Mouse (Mus musculus) T-cell, adult 2 months (primary cell): Measurements from ENCODE around the gene Spon1.

Experiments
- DNase-seq: peaks from one replicate; pipeline ENCODE4 v3.0.0; 2022; ENCODE audit warnings: low spot score

Gene Spon1

DNA sequence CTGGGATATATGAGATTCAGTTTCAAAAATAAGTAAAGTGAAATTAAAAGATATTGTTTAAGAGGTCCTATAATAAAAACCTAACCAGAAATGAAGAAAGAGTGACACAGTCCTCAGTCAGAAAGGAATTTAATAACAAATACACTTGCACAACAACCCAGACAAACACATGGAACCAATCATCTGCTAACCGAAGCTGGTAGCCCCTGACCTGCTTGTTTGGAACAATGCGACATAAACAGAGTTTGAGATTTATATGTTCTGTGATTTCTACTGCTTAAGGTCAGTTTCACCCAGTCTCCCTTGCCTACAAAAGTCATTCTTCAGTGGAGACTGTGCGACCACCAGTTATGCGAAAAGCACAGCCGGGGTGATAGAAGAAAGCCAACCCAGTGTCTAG is 138.1 kb downstream of the Spon1 start:
- DNase-seq, result no peak

- no peak for DNase-seq
These were observed 138.6 kb downstream of the Spon1 start for GRCm38 (mm10) chr7:113904348-113904895.

DNA sequence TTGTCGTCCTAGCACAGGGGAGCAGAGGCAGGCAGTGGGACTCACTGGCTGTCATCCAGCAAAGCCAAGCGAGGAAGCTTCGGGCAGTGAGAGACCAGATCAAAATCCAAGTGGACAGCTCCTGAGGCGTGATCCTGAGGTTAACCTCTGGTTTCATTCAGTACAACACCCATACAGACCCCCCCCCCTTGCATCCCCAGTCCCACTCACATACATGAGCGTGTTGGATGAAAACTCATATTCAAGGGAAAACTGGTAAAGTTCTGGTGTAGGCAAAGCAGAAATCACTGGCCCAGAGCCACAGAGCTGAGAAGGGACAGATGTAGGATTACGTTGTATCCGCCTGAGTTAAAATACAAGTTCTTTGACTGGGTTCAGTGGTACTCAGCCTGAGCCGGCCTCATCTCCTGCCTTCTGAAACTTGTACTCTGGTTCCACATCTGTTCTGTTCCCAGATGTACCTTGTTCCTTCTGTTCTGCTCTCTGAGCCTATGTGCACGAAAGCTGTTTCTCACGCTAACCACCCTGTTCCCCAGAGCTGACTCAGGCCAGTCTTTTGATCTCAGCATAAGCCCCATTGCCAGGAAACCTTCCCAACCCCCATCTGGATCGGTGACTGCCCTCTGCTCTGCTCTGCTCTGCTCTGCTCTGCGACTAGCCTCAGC is 143.5 kb downstream of the Spon1 start:
- DNase-seq, result no peak

- no peak for DNase-seq
These were observed 145.1 kb downstream of the Spon1 start for GRCm38 (mm10) chr7:113910856-113911255.

DNA sequence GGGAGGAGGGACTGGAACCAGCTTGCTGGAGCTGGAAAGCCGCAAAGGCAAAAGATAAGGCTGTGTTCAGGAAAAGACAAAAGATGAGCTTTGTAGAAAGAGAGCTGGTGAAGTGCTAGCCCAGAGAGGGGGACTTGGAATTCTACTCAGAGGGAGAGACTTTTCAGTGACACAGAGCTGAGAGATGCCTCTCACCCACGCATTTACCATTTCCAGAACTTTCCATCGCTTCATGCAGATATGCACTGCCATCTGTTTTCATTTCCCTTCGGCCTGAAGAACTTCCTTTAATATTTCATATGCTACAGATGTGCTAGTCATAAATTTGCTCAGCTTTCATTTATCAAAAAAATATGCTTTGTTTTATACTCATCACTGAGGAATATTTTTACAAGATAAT is 150.1 kb downstream of the Spon1 start:
- DNase-seq, result no peak

- DNase-seq, result no peak
These were observed 153.1 kb downstream of the Spon1 start for GRCm38 (mm10) chr7:113918916-113919315.

DNA sequence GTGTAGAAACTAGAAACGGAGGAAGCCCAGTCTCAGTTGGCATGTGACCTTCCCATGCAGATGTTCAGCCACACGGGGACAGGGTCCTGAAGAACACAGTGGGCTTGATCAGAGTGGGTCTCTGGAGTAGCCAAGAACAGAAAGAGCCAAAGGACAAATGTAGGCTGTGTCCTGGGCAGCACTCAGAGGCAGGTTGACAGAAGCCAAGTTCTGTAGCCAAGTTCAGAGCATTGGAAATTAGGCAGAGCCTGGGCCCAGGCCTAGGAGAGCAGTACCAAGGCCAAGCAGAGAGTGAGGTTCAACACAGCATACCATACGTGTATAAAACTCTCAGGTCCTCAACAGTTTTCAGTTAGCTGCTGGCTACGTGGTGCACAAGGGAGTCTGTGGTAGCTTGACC is 153.7 kb downstream of the Spon1 start:
- no peak for DNase-seq

GRCm38 (mm10) chr7:113920056-113920455 is 154.3 kb downstream of the Spon1 start:
- no peak for DNase-seq

GRCm38 (mm10) chr7:113924561-113924960 is 158.8 kb downstream of the Spon1 start:
- DNase-seq, result no peak

DNA sequence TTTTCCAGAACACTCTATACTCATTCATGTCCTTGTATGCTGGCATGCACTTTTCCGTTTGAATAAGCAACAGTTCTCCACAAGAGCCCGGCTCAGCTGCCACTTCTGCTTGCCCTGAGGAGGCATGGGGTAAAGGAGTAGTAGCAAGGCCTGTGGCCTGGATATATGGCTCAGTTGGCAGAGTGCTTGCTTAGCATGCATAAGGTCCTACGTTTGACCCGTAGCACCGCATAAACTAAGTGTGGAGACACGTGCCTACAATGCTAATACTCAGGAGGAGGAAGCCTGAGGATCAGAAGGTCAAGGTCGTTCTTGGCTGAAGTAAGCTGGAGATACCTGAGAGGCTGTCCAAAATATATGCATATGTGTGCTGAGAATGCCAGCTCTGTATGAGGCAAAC is 185.1 kb downstream of the Spon1 start:
- no peak for DNase-seq

DNA sequence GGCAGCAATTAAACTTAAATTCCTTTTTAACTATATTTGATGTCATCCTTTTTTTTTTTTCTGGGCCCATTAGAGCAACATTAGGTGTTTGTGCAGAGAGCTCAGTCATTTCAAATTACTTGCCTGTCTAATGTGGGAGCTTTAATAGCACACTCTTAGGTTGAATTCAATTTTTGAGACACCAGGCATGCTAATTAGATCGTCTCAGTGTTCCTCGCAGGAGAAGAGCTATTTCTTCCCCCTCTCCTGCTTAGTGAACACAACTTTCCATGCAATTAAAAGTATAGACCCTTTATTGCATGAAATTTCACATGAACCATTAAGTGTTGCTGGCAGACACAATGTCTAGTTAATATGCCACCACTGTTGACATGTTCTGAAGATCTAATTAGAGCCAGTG is 189.6 kb downstream of the Spon1 start:
- no peak for DNase-seq

DNA sequence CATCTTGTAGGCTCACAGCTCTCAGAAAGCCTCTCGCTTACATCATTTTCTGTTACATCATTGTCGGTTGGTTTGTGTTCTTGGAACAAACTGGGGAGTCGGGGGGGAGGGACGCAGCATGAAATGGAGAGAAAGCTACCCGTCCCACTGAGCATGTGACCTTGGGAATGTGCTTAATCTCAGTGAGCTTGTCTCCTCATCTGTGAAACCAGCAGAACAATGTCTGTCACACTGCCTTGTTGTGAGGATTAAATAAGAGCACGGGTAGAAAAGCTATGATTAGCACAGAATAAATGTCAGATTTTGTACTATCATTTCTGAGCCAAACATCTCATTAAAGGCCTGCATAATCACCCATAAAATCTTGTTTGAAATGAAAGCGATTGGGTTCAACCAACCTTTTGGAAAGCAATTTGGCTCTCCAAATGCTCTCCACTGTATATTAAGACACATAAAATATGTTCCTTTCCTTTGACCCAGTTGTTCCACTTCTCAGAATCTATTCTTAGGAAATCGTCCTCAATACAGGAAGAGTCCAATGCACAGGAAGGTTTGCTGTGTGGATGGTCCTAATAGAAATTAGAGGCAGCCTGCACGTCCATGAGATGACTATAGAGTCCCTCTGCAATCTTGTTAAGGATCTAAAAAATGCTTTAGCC is 195.2 kb downstream of the Spon1 start:
- DNase-seq, result no peak

DNA sequence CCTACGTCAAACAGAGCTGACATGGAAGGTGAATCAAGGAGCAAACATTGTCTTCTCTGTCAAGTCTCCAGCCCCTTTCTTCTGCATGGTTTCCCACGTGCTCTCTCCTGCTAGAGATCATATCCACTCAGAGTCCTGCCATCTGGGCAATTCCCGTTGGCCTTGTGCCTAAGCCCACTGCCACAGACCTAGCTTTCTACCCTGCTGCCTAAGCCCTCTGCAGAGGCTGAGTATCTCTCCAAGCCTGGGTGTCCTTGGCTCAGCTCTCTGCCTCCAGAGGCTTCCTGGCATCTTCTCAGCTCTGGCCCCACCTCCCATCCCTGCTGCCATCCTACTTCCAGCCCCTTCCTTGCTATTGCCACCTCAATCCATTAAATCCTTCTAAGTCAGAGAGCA is 195.7 kb downstream of the Spon1 start:
- DNase-seq, result no peak

GRCm38 (mm10) chr7:113962078-113962477 is 196.3 kb downstream of the Spon1 start:
- no peak for DNase-seq

- no peak for DNase-seq
These were observed 198.0 kb downstream of the Spon1 start for GRCm38 (mm10) chr7:113963766-113964165.

- DNase-seq, result no peak
These were observed 199.8 kb downstream of the Spon1 start for GRCm38 (mm10) chr7:113965625-113966024.

DNA sequence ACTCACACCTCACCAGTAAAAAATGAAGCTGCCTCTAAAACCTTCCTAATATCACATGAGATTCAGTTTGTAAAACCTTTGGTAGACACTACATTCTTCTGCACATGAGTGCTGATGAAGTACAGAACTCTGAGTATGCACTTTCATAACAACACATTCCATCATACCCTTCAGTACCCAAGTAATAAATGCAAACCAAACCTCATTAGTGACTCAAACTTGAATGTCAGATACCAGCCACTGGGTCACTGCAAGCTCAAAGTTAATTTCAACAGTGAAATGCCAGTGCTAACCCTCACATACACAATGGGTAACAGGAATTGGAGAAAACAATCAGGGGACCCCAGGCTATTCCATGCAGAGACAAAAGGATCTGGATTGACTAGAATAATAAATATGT is 203.4 kb downstream of the Spon1 start:
- DNase-seq, result no peak

DNA sequence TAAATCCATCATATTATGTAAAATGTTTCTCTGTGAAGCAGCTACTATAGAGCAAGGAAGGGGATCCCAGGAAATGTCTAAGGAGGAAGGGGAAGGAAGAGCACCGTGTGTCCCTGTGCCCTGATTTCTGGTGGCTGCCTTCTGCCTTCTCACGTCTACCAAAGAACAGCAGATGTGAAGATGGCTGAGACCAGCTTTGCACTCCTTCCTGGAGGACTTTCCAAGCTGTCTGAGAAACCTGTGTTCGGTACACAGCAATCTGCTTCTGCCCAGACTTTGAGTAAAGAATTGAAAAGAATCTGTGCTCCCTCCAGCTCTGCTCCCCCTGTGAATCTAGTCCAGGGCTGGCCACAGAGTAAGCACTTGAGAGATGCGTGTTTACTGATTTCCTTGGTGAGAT is 206.7 kb downstream of the Spon1 start:
- no peak for DNase-seq

- no peak for DNase-seq
These were observed 220.8 kb downstream of the Spon1 start for GRCm38 (mm10) chr7:113986406-113987134.

DNA sequence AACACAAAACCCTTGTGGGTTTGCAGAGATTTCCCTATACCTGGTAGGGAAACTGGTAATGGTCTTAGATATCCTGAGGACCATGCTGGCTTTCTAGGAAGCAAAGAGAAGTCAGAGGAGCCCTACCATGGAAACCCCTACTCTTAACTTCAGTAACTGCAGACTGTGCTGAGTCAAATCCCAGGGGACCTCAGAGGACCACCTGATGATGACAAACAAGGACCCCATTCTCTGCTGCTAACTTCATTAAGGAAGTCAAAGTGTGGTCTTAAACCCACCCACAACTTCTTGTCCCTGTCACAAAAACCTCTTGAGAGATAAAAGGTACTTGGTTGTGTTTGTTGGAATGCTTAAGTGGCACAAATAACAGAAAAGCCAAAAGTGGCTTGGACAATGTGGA is 222.4 kb downstream of the Spon1 start:
- DNase-seq, result no peak

- DNase-seq, result no peak
These were observed 232.0 kb downstream of the Spon1 start for GRCm38 (mm10) chr7:113997675-113998354.

DNA sequence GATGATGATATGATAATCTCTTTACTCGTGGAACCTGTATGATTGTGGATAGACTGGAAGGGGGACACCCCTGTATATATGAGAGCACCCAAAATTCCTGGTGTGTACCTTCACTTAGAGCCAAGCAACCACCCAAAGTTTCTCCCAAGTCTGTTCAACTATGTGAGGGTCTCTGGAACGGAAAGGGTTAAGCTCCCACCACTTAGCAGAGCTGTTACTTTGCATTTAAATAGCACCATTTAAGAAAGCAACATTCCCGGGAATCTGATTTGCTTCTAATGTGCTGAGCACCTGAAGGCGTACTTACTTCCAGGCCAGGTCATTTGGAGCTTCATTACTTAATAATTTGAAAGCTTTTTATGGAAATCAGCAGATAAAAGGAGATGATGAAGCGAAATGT is 238.4 kb downstream of the Spon1 start:
- no peak for DNase-seq

DNA sequence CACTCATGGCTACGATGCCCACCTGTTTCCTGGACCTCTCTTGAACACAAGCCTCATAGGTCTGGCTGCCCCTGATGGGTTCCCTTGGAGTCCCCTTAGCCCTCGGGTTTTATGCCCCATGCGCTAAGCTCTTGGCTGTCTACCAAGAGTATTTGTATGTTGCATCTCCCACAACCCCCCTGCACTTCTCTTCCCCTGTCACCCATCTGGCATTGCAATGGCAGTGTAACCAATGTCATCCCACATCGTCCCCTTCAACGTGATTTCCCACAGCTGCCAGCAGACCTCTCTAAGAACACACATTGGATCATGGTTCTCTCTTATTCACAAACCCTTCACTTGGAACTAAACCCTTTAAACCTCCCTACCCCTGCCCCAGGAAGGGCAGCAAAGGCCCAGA is 239.7 kb downstream of the Spon1 start:
- DNase-seq, result no peak
